Mouse (Mus musculus) layer of hippocampus, postnatal 14 days (tissue): ENCODE measurements at regions not wholly inside any gene's neighbourhood (a gene's known extent, or its start where the extent isn't known, plus 50 kb on each side); places are given as distances from the start of the nearest gene placed in this dataset.

Source experiments
- DNase-seq, 2 experiments: peaks; one replicate each; pipeline ENCODE4 v3.0.0; 2021 to 2022; ENCODE audit warnings: low spot score in 2 of 2, mixed read lengths in 1 of 2

- no peak for DNase-seq
Measured at GRCm38 (mm10) chr15:70920138-70920537, 2914.2 kb upstream of the Gm6569 start.

GRCm38 (mm10) chr15:70920862-70921261 lies 2913.5 kb upstream of the Gm6569 start:
- peak; percentile 47 to 74 for DNase-seq
